Mouse (Mus musculus) embryonic facial prominence, embryonic 15.5 days (tissue): ENCODE measurements at regions not wholly inside any gene's neighbourhood (a gene's known extent, or its start where the extent isn't known, plus 50 kb on each side); places are given as distances from the start of the nearest gene placed in this dataset.

Experiments
- ATAC-seq: fragments of 200-750 bp; cut with Nextera tagmentation; 2 replicates; pipeline ENCODE4 v1.8.0; 2017; ENCODE audit warnings: low read depth, moderate TSS enrichment; ENCODE audit not compliant: insufficient number of reproducible peaks, low FRiP score, low TSS enrichment
- H3K27ac ChIP-seq: fragments of 300-500 bp; sonication (generic); replicated peaks from 2 replicates; pipeline ENCODE4 v1.5.1; 2015; ENCODE audit warnings: mild to moderate bottlenecking, inconsistent platforms
- H3K27me3 ChIP-seq: fragments of 300-500 bp; sonication (generic); 2 replicates; pipeline ENCODE4 v1.6.1; 2015; ENCODE audit warnings: inconsistent platforms
- H3K36me3 ChIP-seq: fragments of 300-500 bp; sonication (generic); 2 replicates; pipeline ENCODE4 v1.6.1; 2015; ENCODE audit warnings: mild to moderate bottlenecking, inconsistent platforms
- H3K4me1 ChIP-seq: fragments of 300-500 bp; sonication (generic); 2 replicates; pipeline ENCODE4 v1.6.1; 2015; ENCODE audit warnings: inconsistent platforms
- H3K4me2 ChIP-seq: fragments of 300-500 bp; sonication (generic); replicated peaks from 2 replicates; pipeline ENCODE4 v1.6.1; 2015; ENCODE audit warnings: mild to moderate bottlenecking, inconsistent platforms
- H3K4me3 ChIP-seq: fragments of 300-500 bp; sonication (generic); replicated peaks from 2 replicates; pipeline ENCODE4 v1.5.1; 2015; ENCODE audit warnings: mild to moderate bottlenecking, inconsistent platforms
- H3K9ac ChIP-seq: fragments of 300-500 bp; sonication (generic); 2 replicates; pipeline ENCODE4 v1.6.1; 2015; ENCODE audit warnings: inconsistent platforms
- H3K9me3 ChIP-seq: fragments of 300-500 bp; sonication (generic); replicated peaks from 2 replicates; pipeline ENCODE4 v1.6.1; 2016; ENCODE audit warnings: inconsistent platforms
- WGBS: fragments of 180-500 bp; shearing (Covaris S2); methylation state at CpG from one replicate; pipeline ENCODE4 v1.1.7; 2015; 5-methylcytosine and 5-hydroxymethylcytosine counted together

DNA sequence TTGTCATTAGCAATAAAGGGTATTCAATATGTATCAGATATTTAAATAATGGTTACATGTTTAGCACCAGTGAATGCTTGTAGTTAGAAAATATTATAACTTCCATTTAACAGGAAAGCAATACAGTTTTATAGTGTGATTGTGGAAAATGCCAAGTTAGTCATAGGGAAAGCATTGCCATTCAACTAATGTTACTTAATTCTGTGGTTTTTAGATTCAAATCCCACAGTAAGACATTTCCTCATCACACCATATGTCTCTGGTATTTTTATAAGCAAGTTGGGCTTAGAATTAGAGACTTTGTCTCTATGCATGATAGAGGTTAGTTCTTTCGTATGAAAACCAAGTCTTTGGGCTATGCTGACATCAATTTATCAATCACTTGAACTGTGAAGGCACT lies 133.0 kb downstream of the Prr30 start:
- H3K36me3 ChIP-seq = no peaks in the 10 kb centered on the region
- H3K9ac ChIP-seq = no peak overlapping the region
- H3K4me3 ChIP-seq = no peak overlapping the region
- H3K27ac ChIP-seq = no peak overlapping the region
- WGBS = 55% methylated on average over 1 of the region's 1 CpGs
- H3K27me3 ChIP-seq = no peaks in the 10 kb centered on the region
- H3K9me3 ChIP-seq = no peaks in the 10 kb centered on the region
- no peak overlapping the region for H3K4me2 ChIP-seq
- H3K4me1 ChIP-seq = no peaks in the 10 kb centered on the region
- no peak for ATAC-seq

DNA sequence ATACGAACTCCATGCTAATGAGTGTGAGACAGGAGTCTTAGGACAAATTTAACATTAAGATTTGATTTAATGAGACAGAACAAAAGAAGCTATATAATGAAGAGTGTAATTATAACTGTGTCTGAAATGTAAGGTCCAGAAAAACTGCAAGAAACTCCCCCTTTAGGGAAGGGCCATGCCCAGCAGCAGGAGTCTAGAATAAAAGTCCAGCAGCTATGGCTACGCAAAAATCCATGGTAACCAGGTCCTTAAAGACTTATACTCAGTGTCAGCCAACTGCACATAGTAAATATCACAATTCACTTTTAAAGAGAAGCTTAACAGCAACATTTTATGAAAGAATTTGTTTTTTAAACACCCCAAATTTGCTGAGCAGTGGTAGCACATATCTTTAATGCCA lies 143.3 kb downstream of the Prr30 start:
- H3K9me3 ChIP-seq = no peaks in the 10 kb centered on the region
- no peak overlapping the region for H3K9ac ChIP-seq
- 88% methylated on average over 2 of the region's 2 CpGs for WGBS
- no peaks in the 10 kb centered on the region for H3K4me1 ChIP-seq
- H3K27ac ChIP-seq = no peak overlapping the region
- no peaks in the 10 kb centered on the region for H3K36me3 ChIP-seq
- H3K27me3 ChIP-seq = no peaks in the 10 kb centered on the region
- ATAC-seq = no peak
- no peak overlapping the region for H3K4me3 ChIP-seq
- no peak overlapping the region for H3K4me2 ChIP-seq

DNA sequence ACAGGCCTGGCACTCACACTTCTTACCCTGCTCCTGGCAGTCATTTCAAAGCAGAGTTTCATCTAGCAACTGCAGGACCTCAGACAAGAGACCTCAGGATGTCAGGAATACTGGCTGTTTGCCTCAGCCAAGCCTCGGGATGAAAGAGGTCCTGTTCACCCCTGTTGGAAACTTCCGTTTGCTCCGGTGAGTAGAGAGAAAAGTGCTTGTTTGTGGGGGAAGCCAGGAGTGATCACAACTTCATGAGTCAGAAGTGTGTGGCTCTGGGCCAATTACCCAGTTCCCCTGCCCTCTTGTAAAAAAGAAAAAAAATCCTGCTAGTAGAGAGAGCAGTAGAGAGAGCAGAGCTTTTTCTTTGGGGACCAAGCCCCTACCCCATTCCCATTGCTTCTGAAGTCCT lies 144.2 kb downstream of the Prr30 start:
- Histone ChIP-seq H3K36me3 (no peaks in the 10 kb centered on the region), H3K4me2 (no peak overlapping the region), H3K9me3 (no peaks in the 10 kb centered on the region), H3K4me1 (no peaks in the 10 kb centered on the region), H3K27me3 (no peaks in the 10 kb centered on the region), H3K4me3 (no peak overlapping the region), H3K9ac (no peak overlapping the region), H3K27ac (no peak overlapping the region)
- ATAC-seq = no peak; the same call in 1 of the 2 replicates
- 20% methylated on average over 3 of the region's 3 CpGs for WGBS

DNA sequence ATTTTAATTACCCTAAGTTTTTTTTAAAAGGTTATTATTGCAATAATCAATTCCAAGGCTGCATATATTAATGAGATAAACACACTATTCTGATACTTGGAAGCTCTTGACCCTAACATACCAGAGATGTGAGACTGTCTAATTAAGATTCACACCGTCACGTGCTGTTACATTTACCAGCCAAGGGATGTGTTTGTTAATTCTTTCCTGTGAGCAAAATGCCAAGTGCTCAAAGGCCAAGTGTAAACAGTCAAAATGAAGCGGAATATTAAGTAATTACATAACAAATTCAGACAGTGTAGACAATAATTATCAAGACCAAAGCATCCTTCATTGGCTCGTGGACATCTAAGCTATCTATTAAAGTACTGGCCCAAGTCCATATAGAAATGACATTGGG lies 145.3 kb downstream of the Prr30 start:
- 74% methylated on average over 4 of the region's 4 CpGs for WGBS
- no peak for ATAC-seq
- H3K9ac ChIP-seq = no peak overlapping the region
- no peaks in the 10 kb centered on the region for H3K9me3 ChIP-seq
- H3K4me2 ChIP-seq = no peak overlapping the region
- H3K4me3 ChIP-seq = no peak overlapping the region
- no peak overlapping the region for H3K27ac ChIP-seq
- H3K4me1 ChIP-seq = no peaks in the 10 kb centered on the region
- no peaks in the 10 kb centered on the region for H3K27me3 ChIP-seq
- no peaks in the 10 kb centered on the region for H3K36me3 ChIP-seq

DNA sequence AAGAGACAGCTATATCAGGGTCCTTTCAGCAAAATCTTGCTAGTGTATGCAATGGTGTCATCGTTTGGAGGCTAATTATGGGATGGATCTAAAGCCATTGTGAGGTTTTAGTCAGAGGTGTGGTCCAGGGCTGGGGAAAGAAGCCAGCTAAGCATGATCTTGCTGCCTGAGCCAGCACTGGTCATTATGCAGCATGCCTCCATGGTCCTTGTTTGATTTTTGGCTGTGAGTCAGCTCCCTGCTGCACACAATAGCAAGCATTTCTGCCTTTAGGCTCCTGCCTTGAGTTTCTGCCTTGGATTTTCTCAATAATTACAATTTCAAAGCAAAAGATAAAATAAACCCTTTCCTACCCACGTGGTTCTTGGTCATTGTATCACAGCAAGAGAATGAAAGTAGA lies 147.4 kb downstream of the Prr30 start:
- WGBS = 72% methylated on average over 2 of the region's 2 CpGs
- Histone ChIP-seq H3K27me3 (no peaks in the 10 kb centered on the region), H3K9me3 (no peaks in the 10 kb centered on the region), H3K27ac (no peak overlapping the region), H3K4me1 (no peaks in the 10 kb centered on the region), H3K9ac (no peak overlapping the region), H3K4me3 (no peak overlapping the region), H3K4me2 (no peak overlapping the region), H3K36me3 (no peaks in the 10 kb centered on the region)
- ATAC-seq = no peak

DNA sequence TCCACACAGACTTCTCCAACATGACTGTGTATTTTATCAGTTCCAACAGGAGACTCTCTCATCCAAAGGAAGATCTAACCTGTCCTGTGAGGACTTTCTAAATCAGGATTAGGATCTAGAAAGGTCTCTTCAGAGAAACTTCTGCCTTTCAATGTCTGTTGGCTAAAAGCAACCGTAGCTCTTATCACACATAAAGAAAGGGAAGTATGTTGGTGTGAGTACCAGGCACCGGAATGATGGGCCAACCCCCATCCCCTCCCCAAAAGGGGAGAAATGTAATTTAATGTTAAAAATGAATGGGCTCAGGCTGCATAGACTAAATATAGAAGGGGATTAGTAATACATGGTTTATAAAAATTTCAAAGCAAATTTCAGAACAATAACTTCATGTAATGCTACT lies 149.9 kb downstream of the Prr30 start:
- Histone ChIP-seq H3K36me3 (no peaks in the 10 kb centered on the region), H3K4me2 (no peak overlapping the region), H3K27ac (no peak overlapping the region), H3K4me3 (no peak overlapping the region), H3K9ac (no peak overlapping the region), H3K4me1 (no peaks in the 10 kb centered on the region), H3K9me3 (no peaks in the 10 kb centered on the region), H3K27me3 (no peaks in the 10 kb centered on the region)
- no peak for ATAC-seq
- WGBS = 85% methylated on average over 2 of the region's 2 CpGs

DNA sequence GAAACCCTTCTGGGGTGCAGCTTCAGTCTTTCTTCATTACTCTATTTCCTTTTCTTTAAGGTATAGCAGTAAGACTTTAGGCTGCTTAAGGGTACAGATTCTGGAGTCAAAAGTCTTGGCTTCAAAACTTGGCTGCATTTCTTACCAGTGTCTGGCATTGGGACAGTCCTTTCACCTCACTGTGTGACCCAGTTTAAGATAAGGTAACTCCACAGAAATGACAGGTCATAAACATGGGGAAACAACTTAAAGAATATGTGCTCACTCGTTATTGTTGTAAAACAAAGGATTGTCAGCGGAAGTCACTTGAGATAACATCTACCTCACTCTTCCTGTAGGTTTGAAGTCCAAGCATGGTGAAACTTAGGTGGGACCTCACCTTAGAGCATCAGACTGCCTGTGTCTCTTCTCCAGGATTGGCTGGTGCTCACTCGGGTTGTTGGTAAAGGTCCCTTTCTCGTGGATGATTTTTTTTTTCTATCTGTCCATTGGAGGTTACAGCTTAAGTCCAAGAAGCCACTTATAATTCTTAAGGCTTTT lies 150.4 kb downstream of the Prr30 start:
- no peak overlapping the region for H3K27ac ChIP-seq
- H3K9ac ChIP-seq = no peak overlapping the region
- no peaks in the 10 kb centered on the region for H3K4me1 ChIP-seq
- H3K36me3 ChIP-seq = no peaks in the 10 kb centered on the region
- no peaks in the 10 kb centered on the region for H3K27me3 ChIP-seq
- H3K9me3 ChIP-seq = no peaks in the 10 kb centered on the region
- no peak overlapping the region for H3K4me2 ChIP-seq
- no peak for ATAC-seq
- WGBS = 86% methylated on average over 4 of the region's 4 CpGs
- no peak overlapping the region for H3K4me3 ChIP-seq

DNA sequence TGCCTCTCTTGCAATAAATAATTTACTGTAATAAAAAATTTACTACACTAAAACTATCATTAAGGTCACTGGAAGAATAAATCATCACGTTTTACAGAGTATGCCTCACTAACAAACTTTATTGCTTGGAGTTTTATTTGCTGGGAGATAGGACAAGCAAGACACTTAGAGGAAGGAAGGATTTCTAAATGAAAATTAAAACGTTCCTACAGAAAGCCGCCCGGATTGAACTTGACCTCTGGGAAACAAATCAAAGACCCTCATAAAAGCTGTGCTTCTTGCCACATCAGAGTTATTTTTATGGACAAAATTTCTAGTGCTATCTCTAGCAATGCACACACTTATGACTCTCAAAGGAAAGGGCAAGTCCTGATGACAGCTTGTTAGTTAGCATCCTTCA lies 156.6 kb downstream of the Prr30 start:
- no peak overlapping the region for H3K27ac ChIP-seq

DNA sequence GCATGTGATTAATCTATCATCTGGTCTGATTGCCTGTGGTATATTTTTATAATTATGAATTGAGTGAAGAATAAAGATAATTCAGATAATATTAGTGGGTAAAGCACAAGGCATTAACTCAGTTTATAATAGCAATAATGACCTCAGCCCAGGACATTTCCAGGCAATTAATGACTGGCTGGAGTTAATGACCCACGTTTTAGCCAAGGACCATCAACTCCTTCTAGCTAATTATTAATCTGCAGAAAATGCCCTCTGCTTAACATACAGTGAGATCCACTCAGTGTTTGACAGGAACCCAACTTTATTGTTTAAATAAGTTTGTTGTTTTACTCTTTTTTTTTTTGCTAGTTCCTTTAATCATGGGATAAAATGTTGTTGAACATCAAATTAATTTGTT lies 199.1 kb downstream of the Prr30 start:
- Histone ChIP-seq H3K27ac (no peak overlapping the region), H3K36me3 (no peaks in the 10 kb centered on the region), H3K4me2 (no peak overlapping the region), H3K4me1 (no peaks in the 10 kb centered on the region), H3K9me3 (no peaks in the 10 kb centered on the region), H3K27me3 (no peaks in the 10 kb centered on the region), H3K4me3 (no peak overlapping the region), H3K9ac (no peak overlapping the region)
- 43% methylated on average over 1 of the region's 1 CpGs for WGBS
- ATAC-seq = no peak

More for the DNA sequence above, 156.6 kb downstream of the Prr30 start:
- no peaks in the 10 kb centered on the region for H3K27me3 ChIP-seq
- no peak overlapping the region for H3K9ac ChIP-seq
- no peaks in the 10 kb centered on the region for H3K9me3 ChIP-seq
- no peaks in the 10 kb centered on the region for H3K4me1 ChIP-seq
- no peak for ATAC-seq
- H3K4me2 ChIP-seq = no peak overlapping the region
- H3K4me3 ChIP-seq = no peak overlapping the region
- 71% methylated on average over 4 of the region's 4 CpGs for WGBS
- no peaks in the 10 kb centered on the region for H3K36me3 ChIP-seq

DNA sequence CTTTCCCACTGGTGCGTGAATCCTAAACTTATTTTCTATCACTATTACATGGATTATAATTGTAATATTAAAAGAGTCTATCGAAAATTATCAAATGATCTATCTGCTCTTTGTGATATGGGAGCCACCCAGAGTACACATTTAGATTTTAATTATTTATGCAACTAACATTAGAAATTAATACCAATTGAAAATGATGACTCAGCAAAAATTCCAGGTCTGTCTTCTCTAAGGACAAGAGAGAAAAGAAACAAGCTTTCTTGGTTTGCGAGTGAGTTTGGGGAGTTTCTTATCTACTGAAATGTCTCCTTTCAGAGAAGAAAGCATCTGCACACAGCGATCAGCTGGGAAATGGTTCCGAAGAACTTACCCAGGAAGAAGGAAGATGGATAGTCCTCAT lies 219.4 kb downstream of the Prr30 start:
- Histone ChIP-seq H3K4me2 (no peak overlapping the region), H3K36me3 (no peaks in the 10 kb centered on the region), H3K4me1 (no peaks in the 10 kb centered on the region), H3K27me3 (no peaks in the 10 kb centered on the region), H3K9ac (no peak overlapping the region), H3K27ac (no peak overlapping the region), H3K4me3 (no peak overlapping the region), H3K9me3 (no peaks in the 10 kb centered on the region)
- ATAC-seq = no peak
- 96% methylated on average over 5 of the region's 5 CpGs for WGBS

DNA sequence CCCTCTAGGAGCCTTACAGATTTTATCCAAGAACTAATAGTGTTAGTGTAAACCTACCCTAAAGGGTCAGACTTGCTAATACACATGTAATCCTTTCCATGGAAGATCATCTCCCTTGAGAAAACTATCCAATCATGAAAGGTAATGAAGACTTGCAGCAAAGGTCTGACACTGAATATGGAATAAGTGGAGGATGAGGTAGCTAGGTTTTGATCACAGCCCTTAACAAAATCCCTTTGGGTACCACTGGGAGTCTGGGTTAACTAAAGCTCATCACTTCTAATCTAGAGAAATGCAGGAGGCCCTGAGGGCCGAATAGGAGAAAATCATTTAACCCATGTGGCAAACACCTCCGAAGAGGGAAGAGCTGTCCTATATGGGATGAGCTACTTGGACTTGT lies 221.6 kb downstream of the Prr30 start:
- no peaks in the 10 kb centered on the region for H3K36me3 ChIP-seq
- WGBS = 70% methylated on average over 2 of the region's 2 CpGs
- no peaks in the 10 kb centered on the region for H3K4me1 ChIP-seq
- no peak overlapping the region for H3K9ac ChIP-seq
- no peak overlapping the region for H3K4me3 ChIP-seq
- no peak overlapping the region for H3K4me2 ChIP-seq
- no peaks in the 10 kb centered on the region for H3K27me3 ChIP-seq
- no peak for ATAC-seq
- no peak overlapping the region for H3K27ac ChIP-seq
- no peaks in the 10 kb centered on the region for H3K9me3 ChIP-seq

DNA sequence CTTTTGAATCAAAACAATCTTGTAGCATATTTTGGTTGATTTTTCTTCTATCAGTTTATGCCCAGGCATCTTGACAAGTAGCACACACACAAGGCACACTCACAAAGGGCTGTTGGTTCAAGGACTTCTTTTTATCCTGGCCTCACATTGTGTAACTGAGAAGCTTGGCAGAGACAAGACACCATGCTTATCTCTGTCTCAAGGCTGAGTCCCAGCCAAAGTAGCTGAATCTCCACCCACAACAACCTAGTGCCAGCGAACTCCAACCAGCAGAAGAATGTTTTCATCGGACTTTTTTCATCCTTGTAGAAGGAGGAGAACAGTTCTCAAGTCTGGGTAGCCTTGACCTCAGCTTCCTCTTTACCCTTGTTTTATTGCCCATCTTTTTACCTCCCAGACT lies 229.2 kb downstream of the Prr30 start:
- no peaks in the 10 kb centered on the region for H3K4me1 ChIP-seq
- H3K9me3 ChIP-seq = no peaks in the 10 kb centered on the region
- no peak overlapping the region for H3K27ac ChIP-seq
- WGBS = 73% methylated on average over 2 of the region's 2 CpGs
- no peak overlapping the region for H3K4me2 ChIP-seq
- H3K9ac ChIP-seq = no peak overlapping the region
- no peak overlapping the region for H3K4me3 ChIP-seq
- ATAC-seq = no peak
- no peaks in the 10 kb centered on the region for H3K27me3 ChIP-seq
- no peaks in the 10 kb centered on the region for H3K36me3 ChIP-seq
